Mouse (Mus musculus): ENCODE data around the gene Adipor2.
A peak's percentile ranks its signal among the peaks of the same experiment; 100 is the strongest.
"Not testable (repeated sequence)": the region's sequence is repeated elsewhere in the genome, so short reads cannot be mapped to it uniquely, and the experiment has no call there.

The Adipor2 gene

GRCm38 (mm10) chr6:119388650-119389012, 28.9 kb downstream of the Adipor2 start:
- DNase-seq, result peak; percentile 97 to 98

- DNase-seq, result peak; percentile 40 to 72
Measured at GRCm38 (mm10) chr6:119387801-119388649, 29.5 kb downstream of the Adipor2 start.

DNA sequence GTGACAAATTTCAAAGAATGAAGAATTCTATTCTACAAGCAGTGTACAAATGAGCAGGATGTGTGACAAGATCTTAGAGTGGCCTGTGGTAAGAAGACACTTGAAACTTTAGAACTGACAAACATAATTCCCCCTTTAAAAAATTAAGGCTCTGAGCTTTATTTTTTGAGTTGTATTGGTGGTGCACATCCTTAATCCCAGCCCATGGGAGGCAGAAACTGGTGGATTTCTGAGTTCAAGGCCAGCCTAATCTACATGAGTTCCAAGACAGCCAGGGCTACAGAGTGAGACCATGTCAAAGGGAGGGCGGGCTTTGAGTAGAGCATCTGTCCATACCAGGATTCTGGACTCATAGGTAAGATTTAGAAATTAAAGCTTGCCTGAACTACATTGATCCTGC, 30.7 kb downstream of the Adipor2 start:
- DNase-seq, result no peak

- DNase-seq, result no peak
Measured at GRCm38 (mm10) chr6:119386421-119386820, 31.1 kb downstream of the Adipor2 start.

GRCm38 (mm10) chr6:119385668-119386067, 31.8 kb downstream of the Adipor2 start:
- DNase-seq, result no peak

GRCm38 (mm10) chr6:119378631-119379030, 38.9 kb downstream of the Adipor2 start:
- DNase-seq, result no peak

DNA sequence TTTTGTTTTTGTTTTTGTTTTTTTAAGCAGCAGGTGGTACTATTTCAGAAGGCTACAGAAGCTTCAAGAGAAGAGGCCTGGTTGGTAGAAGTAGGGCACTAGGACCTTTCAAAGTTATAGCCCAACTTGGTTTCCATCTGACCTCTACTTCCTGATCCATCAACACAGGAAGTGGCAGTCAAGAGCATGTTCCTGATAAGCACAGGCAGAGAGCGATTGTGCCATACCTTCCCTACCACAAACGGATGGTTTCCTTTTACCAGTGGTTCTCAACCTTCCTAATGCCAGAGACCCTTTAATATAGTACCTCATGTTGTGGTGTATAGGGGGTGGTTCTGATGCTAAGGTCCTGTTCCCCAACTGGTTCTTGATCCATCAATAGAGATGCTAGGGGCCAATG, 39.9 kb downstream of the Adipor2 start:
- DNase-seq, result no peak

GRCm38 (mm10) chr6:119375035-119375434, 42.5 kb downstream of the Adipor2 start:
- no peak for DNase-seq

GRCm38 (mm10) chr6:119373000-119373705, 44.4 kb downstream of the Adipor2 start:
- DNase-seq, result no peak

- no peak for DNase-seq
Measured at GRCm38 (mm10) chr6:119372237-119372636, 45.3 kb downstream of the Adipor2 start.

DNA sequence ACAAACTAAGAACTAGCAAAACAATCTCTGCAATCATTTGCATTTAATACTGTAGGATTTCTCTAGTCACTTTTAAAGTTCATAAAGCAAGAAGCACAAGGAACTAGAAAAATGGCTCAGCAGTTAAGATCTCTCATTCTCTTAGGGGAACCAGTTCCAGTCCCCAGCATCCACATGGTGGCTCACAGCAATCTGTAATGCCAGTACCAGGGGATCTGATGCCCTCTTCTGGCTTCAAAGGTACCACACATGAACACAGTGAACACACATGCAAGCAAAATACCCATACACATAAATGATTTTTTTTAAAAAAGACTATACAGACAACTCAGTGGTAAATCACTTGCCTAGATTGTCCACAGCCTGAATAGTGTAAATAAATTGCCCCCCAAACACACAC, 45.9 kb downstream of the Adipor2 start:
- DNase-seq, result no peak

DNA sequence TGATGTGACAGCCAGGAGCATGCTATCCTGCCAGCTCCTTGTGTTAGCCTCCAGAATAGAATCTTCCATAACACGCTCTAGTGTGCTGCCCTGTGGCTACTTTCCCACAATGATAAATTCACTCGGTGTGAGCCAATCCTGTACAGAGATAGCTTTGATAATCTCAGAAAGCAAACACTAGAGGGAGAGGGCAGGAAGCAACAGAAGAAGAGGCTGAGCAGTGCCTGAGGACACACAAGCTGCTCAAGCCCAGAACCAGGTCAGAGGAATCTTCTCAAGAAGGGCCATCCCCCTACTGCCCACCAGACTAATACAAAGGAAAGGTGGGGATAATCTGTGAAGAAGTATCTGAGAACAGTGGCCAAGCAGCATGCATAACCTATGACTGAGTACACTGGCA, 50.1 kb downstream of the Adipor2 start:
- DNase-seq, result no peak

- DNase-seq, result not testable (repeated sequence)
Measured at GRCm38 (mm10) chr6:119366800-119367199, 50.7 kb downstream of the Adipor2 start.

DNA sequence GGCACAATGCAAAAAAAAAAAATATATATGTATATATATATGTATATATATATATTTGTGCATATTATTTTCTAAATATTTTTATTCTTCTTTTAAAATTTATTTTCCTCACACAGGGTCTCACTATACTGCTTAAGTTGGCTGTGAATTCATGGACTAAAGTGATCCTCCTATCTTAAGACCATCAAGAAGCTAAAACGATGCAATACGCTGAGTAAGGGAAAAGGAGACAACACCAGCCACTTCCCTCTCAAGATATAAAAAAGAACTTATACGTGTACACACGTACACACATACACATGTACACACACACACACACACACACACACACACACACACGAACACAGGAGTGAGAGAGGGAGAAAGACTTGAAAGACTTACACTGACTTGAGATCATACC, 53.9 kb downstream of the Adipor2 start:
- DNase-seq, result no peak

DNA sequence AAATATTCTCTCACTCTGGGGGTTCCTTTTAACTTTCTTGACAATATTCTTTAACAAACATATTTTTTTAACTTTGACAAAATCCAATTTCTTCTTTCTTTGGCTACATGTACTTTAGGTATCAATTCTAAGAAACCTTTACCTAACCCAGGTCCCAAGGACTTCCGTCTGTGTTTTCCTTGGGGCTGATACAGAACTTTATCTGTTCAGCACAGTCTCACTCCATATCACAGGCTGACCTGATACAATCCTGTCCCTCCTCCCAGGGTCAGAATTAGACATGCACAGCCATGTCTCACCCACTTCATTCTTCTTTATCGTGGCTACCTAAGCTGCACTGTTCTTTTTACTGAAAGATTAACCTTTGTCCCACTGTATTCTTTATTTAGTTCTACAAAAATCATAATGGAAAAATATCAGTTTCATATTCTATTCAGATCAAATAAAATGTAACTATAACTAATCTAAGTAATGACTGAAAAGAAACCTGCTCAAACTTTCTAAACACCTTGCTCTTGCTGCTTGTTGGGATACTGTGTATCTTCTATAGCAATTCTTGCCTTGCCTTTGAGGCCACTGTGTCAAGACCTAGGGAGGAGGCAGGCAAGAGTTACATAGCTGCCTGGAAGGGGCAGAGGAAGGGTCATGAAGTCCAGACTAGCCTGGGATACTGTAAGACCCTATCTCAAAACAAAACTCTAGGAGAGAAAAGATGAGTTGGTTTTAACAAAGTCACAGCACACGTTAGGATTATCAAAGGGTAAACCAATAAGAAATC, 56.4 kb downstream of the Adipor2 start:
- DNase-seq, result no peak

- not testable (repeated sequence) for DNase-seq
Measured at GRCm38 (mm10) chr6:119360250-119360649, 57.3 kb downstream of the Adipor2 start.

DNA sequence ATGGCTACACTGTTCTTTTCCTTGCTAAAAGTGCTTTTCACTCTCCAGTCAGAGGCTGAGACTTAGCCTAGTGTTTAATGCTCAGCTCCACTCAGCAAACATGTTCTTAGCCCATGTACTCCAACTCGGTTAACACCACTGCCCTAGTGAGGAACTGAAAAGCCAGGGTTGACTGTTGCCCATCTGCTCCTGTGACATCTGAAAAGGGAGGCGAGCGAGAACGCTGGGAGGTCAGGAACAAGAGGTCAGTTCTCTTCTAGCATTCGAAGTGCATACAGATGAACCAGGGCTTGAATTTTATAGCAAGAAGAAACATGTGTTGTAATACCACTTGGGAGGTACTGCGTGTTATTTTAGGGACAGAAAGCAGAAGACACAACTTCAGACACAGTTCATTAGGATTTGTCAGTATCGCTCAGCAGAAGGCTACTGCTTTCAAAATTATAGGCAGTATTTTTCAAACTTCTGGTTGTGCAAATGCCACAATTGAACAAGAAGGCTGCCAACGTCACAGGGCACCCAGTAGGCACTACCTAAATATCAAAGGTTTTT, 59.4 kb downstream of the Adipor2 start:
- no peak for DNase-seq

DNA sequence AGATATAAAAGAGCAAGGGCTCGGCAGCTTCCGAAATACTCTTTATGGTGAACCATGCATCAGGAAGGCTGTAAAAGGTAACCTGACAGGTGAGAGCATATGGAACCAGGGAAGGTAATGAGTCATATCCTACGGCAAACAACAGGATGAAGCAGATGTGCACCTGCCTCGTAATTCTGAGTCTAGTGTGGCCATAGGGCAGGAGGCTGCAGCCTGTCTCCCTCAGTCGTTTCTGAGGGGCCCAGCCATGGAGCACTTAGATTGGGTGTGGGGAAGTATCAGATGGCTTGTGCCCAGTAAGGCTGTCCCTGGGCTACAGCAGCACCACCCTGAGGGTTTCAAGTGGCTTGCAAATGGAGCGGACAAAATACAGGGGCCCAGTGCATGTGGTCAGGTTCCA, 65.0 kb downstream of the Adipor2 start:
- no peak for DNase-seq

- no peak for DNase-seq
Measured at GRCm38 (mm10) chr6:119351656-119352055, 65.8 kb downstream of the Adipor2 start.

DNA sequence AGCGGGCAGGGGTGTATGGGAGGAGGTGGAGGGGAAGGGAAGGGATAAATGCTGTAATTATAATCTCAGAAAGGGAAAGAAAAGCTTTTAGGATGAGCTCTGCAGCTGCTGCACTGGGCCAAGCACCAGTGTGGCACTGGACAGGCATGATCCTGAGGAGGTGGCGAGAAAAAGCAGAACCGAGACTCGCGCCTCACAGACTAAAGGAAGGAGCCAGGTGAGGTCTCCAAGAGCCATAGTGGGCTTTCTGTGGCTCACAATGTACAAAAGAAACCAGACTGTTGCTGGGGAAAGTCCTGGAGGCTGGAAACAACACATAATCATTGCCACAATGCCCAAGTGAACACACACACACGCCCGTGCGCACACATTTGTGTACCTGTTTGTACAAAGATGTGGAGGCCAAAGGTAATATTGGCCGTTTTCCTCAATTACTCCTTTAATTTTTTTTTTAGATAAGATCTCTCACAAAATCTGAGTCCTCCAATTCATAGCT, 66.8 kb downstream of the Adipor2 start:
- no peak for DNase-seq

GRCm38 (mm10) chr6:119348234-119348633, 69.3 kb downstream of the Adipor2 start:
- DNase-seq, result peak; percentile 67 to 91

GRCm38 (mm10) chr6:119347813-119348212, 69.7 kb downstream of the Adipor2 start:
- DNase-seq, result no peak

GRCm38 (mm10) chr6:119346257-119346656, 71.2 kb downstream of the Adipor2 start:
- DNase-seq, result no peak
